Mouse (Mus musculus): ENCODE data around the gene Mtmr3.
A peak's percentile ranks its signal among the peaks of the same experiment; 100 is the strongest.

Mtmr3 gene

DNA sequence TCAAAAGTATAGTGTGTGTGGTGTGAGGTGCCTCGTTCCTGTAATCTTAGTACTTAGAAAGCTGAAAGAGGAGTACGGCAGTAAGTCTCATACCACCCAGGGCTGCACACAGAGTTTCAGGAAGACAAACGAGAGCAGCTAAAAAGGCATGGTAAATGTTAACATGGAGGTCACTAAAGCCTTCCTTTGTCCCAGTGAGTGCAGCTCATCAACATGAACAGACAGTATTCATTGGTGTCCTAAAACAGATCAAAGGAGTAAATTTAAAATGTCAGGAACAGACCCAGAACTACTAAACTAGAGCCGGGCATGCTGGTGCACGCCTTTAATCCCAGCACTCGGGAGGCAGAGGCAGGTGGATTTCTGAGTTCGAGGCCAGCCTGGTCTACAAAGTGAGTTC is 75.7 kb downstream of the Mtmr3 start:
- DNase-seq (ENCODE audit: low read depth, low spot score), result no peak

DNA sequence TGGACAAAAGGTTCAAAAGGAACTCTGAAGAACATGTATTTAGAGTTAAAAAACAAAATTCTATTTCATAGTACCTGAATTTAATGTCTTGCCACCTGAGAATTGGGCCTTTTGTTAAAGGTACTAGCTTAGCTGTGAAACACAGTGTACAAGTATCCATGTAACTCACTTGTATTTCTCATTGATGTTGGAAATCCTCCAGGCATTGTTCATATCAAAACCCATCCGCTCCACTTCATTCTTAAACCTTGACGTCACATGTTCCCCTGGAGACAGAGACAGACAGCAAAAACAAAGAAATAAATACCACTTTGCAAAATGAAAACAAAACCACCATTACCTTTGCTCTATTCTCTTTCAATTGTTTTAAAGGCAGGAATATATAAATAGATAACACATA is 87.2 kb downstream of the Mtmr3 start:
- DNase-seq (ENCODE audit: low read depth, low spot score), result no peak

DNA sequence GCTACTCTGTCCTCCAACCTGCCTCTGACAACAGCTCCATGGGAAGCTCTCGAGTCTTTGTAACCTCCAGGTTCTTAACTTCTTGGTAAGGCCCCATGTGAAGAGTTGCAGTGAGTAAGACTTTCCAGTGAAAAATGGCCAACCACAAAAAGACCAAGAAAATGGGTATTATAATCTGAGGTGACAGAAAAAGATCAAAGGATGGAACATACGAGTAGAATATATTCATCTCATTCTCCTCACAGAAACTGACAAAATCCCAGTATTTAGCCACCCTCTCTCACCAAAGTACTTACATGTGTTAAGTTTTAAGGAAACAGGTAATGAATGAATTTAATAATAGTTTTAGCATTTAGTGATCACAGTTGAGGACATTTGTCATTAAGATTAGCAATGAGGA is 88.2 kb downstream of the Mtmr3 start:
- no peak for DNase-seq (ENCODE audit: low read depth, low spot score)

DNA sequence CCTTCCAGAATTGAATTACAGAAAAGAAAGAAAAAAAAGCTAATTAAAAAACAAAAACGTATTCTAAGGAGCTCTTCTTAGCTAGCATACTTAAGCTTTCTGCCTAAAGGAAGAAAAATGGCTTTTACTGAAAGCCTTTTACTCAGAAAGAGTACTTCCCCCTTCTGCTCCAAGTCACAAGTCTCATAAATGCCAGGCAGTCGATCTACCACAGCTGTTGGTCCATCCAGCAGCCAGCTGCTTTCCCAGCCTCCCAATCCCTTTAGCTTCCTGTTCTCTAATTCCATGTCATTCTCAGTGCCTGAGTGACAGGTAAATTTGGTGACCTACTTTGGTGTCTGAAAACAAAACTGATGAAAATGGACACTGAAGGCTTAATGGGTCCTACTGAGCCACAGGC is 92.5 kb downstream of the Mtmr3 start:
- no peak for DNase-seq (ENCODE audit: low read depth, low spot score)

DNA sequence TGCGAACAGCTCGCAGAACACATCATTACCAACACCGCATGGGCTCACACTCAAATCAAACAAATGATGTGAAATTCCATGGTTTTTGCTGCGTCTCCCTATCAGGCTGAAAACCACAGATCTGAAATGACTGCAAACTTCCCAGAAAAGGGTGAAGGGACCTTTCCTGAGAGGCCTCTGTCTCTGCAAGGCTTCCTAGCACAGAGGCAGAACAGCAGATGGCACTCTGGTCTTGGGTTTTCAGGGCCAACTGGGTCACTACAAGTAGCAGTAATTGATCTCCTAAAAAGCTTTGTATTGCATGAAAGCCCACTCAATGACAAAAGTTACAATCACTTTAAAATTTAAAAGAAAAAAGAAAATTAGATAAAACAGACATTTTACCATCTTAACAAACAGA is 93.8 kb downstream of the Mtmr3 start:
- no peak for DNase-seq (ENCODE audit: low read depth, low spot score)

DNA sequence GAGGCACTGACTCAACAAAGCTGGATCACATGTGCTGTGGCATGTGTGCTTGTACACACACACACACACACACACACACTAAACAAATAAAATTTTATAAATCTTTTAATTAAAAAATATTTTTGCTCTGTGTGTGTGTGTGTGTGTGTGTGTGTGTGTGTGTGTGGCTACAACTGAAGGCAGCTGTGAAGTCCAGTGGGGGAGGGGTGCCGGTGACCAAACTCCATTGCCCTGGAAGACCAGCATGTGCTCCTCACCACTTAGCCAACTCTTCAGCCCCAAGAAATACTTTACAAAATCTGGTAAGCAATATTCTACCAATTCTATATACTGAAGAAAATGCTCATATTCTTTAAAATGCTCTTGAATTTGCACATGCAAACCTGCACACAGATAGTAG is 94.4 kb downstream of the Mtmr3 start:
- DNase-seq (ENCODE audit: low read depth, low spot score), result no peak

DNA sequence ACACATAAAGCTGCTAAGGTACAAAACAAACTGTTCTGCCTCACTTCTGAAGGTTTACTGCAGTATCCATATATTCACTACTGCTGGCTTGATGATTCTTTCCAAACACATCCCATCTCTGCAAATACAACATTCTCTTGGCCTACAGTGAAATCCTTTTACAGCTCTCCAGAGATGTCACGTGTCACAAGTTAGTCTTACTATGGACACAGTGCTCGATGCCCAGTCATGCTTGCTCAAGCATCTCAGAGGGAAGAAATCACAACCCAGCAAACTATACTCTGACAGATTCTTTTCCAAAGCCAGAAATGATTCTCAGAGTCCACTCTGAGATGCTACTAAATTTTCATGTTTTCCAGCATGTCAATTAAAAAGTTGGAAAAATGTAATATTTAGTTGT is 95.2 kb downstream of the Mtmr3 start:
- DNase-seq (ENCODE audit: low read depth, low spot score), result no peak

DNA sequence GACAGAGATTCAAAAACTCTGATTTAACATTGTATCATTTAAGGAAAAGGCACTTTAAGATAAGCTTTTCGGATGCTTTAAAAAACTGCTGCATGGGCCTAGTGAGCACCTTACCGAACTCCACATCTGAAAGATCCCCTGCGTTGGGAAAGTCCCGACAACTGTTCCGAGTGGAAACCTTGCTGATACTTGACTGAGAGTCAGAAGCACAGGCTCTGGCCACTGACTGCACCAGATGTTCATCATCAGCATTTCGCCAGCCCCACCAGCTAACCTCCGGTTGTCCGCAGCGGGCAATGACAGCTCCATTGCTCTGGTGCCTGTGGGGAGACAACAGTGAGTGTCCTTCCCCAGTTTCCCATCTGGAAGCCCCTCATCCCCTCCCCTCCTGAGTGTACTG is 95.9 kb downstream of the Mtmr3 start:
- no peak for DNase-seq (ENCODE audit: low read depth, low spot score)

DNA sequence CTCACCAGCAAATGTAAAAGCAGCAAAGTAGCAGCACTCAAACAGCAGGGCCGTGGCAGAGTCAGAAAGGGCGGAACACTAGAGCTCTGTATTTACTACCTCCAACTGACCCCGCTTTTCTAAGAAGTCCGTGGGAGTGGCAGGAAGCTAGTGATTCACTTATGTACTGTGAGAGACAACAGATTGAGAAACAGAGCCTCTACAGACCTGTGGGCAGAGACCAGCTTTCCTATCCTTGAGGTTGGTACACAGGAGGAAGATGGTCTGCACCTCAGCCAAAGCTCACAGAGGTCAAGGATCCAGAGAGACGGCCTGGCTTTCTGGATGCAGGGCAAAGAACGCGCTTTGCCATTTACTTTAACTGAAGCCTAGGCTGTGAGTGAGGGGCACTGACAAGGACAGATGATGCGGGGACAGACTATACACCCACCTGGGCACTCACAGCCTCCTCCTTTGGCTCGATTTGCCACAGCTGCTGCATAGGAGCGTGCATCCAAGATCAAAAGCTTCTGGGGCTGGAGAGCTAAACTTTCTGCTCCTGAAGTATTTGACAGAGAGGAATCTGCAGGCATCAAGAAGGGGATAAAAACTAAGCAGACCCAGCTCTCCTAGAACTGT is 97.1 kb downstream of the Mtmr3 start:
- DNase-seq (ENCODE audit: low read depth, low spot score), result peak; percentile 21

DNA sequence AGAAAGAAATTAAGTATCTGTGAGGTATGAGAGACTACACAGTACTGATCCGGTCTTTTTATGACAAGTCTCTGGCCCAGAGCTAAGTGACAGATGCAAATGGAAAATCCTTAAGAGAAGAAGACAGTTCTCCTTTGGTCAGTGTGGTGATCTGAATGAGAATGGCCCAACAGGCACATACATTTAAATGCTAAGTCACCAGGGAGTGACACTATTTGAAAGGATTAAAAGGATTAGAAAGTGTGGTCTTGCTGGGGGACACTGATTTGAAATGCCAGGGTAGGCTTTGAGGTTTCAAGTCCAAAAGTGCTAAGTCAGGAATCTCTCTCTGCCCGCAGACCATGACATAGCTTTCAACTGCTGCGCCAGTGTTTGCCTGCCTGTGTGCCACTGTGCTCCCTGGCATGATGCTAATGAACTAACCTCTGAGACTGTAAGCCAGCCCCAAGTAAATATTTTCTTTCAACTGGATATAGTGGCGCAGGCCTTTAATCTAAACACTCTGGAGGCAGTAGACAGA is 99.6 kb downstream of the Mtmr3 start:
- no peak for DNase-seq (ENCODE audit: low read depth, low spot score)

DNA sequence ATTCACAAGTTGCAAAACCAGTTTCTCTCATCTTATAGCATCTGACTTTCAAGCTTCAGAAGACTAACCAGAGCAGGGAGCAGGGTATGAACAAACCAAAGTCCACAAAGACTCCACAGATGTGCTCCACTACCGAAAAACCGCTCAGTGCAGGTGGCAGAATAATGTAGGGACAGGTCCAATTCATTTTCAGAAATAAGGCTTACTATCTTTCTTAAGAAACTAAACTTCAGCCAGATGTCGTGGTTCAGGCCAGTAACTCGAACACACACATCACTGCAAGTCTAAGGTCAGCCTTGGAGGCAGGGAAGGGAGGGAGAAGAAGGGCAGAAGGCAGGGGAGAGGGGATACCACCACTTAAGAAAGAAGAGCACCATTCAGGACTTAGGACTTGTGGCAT is 105.5 kb downstream of the Mtmr3 start:
- DNase-seq (ENCODE audit: low read depth, low spot score), result no peak

DNA sequence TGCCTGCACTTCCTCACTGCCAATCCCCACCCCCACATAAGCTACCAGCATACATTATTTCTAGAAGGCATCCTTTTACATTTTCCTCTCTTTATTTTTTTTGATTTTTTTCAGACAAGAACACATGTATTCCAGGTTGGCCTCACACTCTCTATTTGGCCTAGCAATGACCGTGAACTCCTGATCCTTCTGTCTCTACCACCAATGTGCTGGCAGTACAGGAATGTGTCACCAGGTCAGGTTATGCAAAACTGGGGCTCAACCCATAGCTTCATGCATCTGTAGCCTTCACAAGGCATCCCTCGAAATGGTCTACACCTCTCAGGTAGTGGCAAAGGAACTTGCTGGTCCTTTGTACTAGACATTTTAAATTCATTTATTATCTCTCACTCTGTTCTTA is 105.9 kb downstream of the Mtmr3 start:
- DNase-seq (ENCODE audit: low read depth, low spot score), result no peak

DNA sequence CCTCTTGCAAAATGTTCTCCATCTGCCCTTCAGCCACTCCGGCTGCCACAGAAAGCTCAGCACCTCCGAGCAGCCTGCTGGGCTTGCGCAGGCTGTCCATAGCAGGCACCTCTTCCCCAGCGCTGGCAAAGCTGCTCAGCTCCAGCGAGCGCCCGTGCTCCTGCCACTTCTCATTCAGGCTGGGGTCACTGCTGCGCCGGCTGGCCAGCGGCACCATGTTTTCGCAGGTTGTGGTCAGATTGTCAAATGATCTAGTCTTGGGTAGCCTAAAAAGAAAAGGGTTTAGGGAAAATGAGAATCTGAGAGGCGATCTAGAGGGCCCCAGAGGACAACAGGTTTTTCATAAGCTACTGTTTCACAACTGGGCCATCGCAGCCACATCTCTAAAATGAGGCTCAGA is 106.3 kb downstream of the Mtmr3 start:
- no peak for DNase-seq (ENCODE audit: low read depth, low spot score)

DNA sequence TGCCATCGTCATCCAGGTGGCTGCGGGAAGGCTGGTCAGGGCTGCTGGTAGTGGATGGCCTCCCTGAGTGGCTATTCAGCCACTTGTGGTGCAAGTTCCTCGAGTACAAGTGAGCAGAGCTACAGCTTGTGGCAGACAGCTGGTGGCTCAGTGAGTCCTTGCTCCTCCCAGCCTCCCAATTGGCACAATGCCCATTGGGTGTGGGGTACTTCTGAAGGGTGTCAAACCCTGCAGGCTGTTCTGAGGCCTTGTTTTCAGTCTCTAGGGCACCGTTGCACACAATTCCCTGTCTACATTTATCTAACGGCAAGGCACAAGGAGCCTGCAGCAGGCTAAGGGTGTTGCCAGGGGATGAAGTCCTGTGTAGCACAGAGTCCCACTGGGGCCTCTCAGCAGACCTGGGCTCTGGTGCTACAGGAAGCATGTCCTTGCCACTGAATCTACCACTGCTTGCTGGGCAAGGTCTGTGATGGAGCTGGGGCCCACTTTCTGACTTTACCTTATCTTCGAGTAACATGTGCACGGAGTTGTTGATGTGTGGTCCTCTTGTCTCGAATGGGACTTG is 107.2 kb downstream of the Mtmr3 start:
- DNase-seq (ENCODE audit: low read depth, low spot score), result no peak

DNA sequence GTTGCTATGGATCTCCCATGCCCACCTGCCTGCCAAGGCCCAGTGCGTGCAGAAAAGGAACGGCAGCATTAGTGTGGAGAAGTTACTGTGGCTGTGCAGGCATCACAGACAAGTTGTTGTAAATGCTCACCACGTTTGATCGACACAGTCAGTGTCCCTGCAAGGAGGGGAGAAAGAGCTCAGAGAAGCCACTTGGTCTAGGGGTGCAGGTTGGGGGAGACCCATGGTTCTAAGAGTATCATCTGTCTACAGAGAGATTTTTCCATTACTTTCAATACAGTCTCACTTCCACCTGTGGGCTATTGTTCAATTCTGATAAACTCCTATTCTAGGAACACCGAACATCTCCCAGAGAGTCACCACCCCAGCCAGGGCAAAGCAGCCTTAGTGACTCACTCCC is 110.1 kb downstream of the Mtmr3 start:
- no peak for DNase-seq (ENCODE audit: low read depth, low spot score)

DNA sequence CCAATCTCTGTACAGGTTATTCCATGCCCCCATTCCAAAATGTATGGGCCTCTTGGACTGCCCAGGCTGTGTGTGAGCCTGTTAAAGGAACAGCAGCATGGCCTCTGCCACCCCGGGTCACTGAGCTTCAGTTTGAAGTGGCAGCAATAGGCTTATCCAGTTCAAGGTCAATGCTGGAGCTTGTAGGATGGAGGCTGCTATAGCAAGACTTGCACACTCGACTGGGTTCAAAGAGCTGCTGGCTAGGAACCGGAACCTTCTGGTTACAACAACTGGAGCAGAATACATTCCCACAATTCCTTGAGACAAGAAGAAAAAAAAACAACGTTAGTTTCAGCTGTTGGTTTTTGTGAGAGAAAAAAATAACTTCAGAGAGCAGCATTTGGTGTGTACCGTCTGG is 112.0 kb downstream of the Mtmr3 start:
- DNase-seq (ENCODE audit: low read depth, low spot score), result no peak

DNA sequence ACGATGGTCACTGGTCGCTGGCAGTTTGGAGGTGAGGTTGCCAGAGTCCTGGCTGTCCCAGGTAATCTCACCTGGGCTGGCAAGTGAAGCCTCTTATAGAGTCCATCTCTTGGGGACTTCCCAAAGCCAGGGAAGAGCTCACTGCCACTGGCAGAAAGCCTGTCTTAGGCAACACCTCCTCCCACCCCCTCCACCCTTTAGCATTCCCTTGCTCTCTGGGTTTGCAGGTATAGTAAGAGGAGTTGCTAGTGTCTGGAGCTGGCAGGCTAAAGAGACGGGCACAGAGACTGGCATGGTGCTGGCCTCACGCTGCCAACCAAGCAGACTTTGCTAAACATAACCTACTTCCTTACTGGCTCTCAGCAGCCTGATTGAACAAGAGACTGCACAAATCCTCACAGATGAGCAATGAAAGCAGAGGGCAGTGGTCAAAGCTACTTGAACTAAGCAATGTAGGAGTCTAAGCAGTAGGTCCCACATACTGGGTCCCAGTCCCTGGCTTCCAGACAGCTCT is 118.4 kb downstream of the Mtmr3 start:
- no peak for DNase-seq (ENCODE audit: low read depth, low spot score)

DNA sequence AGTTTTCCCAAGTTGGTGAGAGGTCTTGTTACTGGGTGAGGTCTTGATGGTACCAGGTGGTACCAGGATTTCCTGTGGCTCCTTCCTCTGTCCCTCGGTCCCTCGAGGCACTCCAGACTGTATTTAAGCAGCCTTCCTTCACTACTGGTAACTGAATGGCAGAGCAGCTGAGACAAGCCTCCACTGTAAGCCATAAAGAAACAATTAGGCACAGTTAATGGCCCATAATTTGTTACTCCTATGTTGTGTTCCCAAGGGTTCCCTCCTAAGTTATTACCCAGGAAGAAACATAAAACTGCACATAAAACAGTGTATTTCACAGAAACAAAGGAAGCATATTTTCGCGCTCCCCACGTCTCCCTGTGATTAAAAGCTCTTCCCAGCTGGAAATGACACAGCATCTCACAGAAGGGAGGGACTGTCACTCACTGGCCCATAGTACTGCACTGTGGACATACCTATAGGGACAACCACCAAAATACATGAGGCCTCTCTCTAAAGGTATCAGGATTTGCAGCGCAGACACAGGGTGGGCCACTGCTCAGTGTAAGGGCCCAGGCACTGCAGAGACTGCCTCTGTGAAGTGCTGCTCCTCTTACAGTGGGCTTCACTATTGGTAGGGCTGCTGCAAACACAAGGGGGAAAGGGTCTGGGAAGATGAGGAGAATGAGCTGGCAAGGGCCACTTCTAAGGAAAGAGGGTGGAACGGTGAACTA is 122.0 kb downstream of the Mtmr3 start:
- DNase-seq (ENCODE audit: low read depth, low spot score), result no peak

DNA sequence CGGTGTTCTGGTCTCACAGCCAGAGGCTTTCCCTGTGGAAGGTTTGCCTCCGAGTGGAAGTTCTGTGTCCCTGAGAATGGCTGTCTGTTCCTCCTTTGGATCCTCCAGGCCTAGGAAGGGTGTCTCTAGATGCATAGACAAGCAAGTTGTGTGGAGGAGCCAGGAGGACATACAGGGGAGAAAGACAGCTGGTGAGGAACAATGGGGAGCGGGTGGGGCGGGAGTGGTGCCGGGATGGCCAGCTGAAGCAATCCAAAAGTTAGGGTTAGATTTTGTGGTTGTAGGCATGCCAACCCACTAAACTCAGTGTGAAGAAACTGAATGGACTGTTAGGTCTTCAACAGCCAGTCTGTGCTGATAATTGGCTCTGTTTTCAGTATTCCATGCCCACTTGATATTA is 122.9 kb downstream of the Mtmr3 start:
- DNase-seq (ENCODE audit: low read depth, low spot score), result no peak

DNA sequence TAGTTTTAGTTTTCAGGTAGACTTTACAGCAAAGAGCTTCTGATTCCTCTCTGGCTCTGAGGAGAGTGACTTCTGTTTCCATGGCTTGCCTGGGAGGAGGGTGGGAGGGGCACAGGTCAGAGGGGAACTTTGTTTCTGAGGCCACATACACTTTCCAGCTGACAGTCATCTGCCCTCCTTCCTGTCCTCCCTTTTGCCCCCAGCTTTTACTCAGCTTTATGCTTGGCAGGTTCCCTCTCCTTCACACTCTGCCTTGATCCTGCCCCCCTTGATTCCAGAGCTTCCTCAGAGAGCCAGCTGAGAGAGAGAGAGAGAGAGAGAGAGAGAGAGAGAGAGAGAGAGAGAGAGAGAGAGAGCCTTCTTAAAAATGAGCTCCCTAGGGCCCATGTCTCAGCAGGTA is 123.4 kb downstream of the Mtmr3 start:
- no peak for DNase-seq (ENCODE audit: low read depth, low spot score)

DNA sequence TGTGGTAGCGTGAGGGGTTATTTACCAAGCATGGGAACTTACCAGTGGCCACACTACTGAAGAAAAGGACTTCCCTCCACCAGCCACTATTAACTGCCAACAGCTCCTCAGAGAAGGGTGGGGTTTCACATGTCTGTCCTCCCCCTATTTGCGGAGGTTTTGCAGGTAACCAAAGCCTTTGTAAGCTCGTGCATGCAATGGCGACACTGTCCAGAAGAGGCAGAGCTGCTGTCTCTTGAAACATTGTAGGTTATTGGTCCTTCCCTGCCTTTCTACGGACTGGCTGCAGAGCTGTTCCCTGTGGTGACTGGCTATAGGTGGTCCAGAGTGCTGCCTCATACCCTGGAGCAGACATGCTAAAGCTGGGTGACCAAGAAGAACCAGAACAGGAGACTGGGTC is 125.6 kb downstream of the Mtmr3 start:
- no peak for DNase-seq (ENCODE audit: low read depth, low spot score)

DNA sequence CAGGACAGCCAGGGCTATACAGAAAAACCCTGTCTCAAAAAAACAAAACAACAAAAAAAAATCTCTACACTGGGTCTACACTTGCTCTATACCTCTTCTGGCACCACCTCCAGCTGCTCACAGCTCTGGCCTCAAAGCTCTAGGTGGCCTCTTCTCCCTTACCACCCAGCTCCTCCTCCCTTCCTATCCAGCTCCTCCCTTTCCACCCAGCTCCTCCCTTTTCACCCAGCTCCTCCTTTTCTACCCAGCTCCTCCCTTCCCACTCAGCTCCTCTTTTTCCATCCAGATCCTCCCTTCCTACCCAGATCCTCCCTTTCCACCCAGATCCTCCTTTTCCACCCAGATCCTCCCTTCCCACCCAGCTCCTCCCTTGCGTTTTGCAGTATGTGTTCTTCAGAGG is 127.2 kb downstream of the Mtmr3 start:
- DNase-seq (ENCODE audit: low read depth, low spot score), result no peak

DNA sequence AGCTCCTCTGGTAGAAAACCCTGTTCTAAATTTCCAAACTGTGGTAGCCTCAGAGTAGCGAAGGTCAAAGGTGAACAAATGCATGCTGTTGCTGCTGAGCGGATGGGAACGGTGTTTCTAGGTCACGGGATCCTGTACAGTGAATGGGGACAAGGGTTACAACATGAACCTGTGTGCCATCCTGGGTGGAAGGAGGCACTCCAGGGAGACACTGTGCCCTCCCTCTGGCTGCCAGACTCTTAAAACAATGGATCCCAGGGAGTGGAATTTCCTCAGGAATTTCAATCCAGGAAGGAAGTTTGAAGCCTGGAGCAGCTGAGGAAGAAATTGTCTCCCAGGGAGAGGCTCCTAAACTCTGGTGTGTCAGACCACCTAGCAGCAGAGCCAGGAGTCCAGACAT is 128.5 kb downstream of the Mtmr3 start:
- DNase-seq (ENCODE audit: low read depth, low spot score), result no peak

Measured in 3T3-L1 (cell line).